Mouse (Mus musculus) ovary, postnatal 14 days (tissue): ENCODE data around the gene Trpc2.

Source experiments
- DNase-seq: peaks from one replicate; pipeline ENCODE4 v3.0.0; 2022; ENCODE audit warnings: low spot score

Gene Trpc2

GRCm38 (mm10) chr7:102102696-102103095 is 19.8 kb downstream of the Trpc2 start:
- DNase-seq: no peak

GRCm38 (mm10) chr7:102103555-102103954 is 20.6 kb downstream of the Trpc2 start:
- DNase-seq: no peak

- no peak for DNase-seq
Observed at GRCm38 (mm10) chr7:102104126-102104525, 21.2 kb downstream of the Trpc2 start.

GRCm38 (mm10) chr7:102106700-102107141 is 23.8 kb downstream of the Trpc2 start:
- DNase-seq: no peak

- DNase-seq: no peak
Observed at GRCm38 (mm10) chr7:102108206-102108605, 25.3 kb downstream of the Trpc2 start.

GRCm38 (mm10) chr7:102109171-102109570 is 26.3 kb downstream of the Trpc2 start, which contains the start of gene Art5:
Art5 (minus strand) TSS chr7:102109489.
- no peak for DNase-seq

GRCm38 (mm10) chr7:102109746-102110145 is 26.8 kb downstream of the Trpc2 start:
- DNase-seq: no peak

- no peak for DNase-seq
Observed at GRCm38 (mm10) chr7:102113151-102113729, 30.3 kb downstream of the Trpc2 start.

GRCm38 (mm10) chr7:102116579-102117331 is 33.8 kb downstream of the Trpc2 start, which contains the start of gene Chrna10:
Chrna10 (minus strand) TSS chr7:102116828.
- no peak for DNase-seq

- no peak for DNase-seq
Observed at GRCm38 (mm10) chr7:102117382-102117781, 34.5 kb downstream of the Trpc2 start.

GRCm38 (mm10) chr7:102120326-102120725 is 37.4 kb downstream of the Trpc2 start:
- DNase-seq: no peak

- no peak for DNase-seq
Observed at GRCm38 (mm10) chr7:102132395-102132794, 49.5 kb downstream of the Trpc2 start.

GRCm38 (mm10) chr7:102137464-102137863 is 54.5 kb downstream of the Trpc2 start:
- DNase-seq: no peak

- no peak for DNase-seq
Observed at GRCm38 (mm10) chr7:102137898-102138297, 55.0 kb downstream of the Trpc2 start.
